Mouse (Mus musculus) MN1 (cell line): ENCODE measurements around the gene Gm49318.

Experiments used
- DNase-seq: peaks from one replicate; pipeline ENCODE4 v3.0.0-alpha.2; 2016; ENCODE audit warnings: low spot score

The Gm49318 gene

DNA sequence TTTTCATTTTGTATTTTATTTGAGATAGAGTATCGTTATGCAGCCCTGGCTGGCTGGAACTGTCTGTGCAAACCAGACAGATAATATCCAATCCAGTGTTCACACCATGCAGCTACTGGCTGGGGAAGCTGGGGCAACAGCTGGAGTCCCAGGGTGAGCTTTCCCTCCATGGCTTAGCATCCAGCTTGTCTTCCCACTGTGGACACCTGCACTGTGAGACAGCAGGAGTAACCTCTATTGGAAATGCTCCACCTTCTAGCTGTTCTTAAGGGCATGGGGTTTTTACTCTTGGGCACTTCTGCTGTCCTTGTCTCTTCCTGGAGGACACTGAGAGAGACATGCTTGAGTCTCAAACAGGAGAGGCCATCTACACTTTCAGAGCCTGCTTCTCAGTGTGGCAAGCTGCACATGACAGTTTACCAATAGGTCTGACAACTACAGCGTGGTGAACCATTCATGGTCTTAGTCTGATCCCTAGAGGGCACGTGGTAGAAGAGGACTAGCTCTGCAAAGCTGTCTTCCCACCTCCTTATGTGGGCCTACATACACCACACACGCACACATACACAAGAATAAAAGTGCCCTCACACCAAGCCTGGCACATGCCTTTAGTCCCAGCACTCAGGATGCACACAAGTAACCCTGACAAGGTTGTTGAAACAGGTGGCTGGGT, 1.0 kb downstream of the Gm49318 start:
- no peak for DNase-seq

DNA sequence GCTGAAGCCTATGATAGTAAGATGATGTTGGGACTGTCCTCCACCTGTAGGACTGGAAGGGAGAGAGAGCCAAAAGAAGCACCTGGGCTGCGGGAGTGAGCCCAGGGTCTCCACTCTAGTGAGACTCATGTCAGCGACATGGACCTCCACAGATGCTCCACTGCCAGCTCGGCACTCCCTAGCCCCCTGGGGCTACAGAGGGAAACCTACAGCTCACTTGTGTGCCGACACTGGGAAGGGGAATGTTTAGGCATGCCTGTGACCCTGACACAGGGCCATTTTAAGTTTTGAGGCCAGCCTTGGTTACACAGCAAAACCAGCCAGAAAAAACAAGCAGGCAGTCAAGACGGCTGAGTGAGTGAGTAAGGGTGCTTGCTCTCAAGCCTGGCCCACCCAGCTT, 3.9 kb downstream of the Gm49318 start:
- no peak for DNase-seq

GRCm38 (mm10) chr9:22066433-22066832, 4.6 kb downstream of the Gm49318 start:
- DNase-seq, result peak; percentile 39

- DNase-seq, result no peak
Observed at GRCm38 (mm10) chr9:22065642-22066041, 5.4 kb downstream of the Gm49318 start.

DNA sequence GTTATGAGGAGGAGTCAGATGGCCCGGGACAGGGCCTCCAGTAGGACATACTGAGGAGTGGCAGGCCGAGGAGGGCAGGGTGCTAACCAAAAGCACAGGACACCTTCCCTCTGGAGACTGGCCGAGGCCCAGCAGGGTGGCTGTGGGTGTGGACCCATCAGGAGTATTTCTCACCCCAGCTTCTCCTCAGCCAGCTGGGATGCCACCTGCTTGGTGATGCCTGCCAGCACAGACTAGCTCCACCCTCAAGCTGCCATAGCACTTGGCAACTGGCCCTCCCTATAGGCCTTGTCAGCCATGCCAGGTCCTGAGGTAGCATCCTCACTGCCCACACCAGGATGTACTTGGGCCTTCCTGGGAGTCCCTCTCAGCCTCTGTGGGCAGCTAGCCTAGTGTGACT, 6.7 kb downstream of the Gm49318 start:
- DNase-seq, result no peak

DNA sequence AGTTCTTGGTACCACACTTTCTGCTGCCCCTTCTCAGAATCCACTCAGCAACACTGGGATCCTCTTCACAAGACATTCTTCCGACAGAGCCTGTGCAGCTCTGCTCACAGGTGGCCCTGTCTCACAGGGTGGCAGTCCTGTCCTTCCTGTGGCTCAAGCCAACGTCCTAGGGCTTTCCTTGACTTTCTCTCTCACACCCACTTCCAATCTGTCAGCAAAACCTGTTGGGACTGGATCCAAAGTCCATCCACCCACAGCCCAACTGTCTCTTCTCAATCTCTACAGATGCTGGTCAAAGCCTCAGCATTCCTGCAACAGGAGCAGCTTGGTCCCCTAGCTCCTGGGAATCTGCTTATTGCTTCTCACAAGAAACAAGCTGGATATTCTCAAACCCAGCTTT, 9.7 kb downstream of the Gm49318 start:
- DNase-seq, result no peak

DNA sequence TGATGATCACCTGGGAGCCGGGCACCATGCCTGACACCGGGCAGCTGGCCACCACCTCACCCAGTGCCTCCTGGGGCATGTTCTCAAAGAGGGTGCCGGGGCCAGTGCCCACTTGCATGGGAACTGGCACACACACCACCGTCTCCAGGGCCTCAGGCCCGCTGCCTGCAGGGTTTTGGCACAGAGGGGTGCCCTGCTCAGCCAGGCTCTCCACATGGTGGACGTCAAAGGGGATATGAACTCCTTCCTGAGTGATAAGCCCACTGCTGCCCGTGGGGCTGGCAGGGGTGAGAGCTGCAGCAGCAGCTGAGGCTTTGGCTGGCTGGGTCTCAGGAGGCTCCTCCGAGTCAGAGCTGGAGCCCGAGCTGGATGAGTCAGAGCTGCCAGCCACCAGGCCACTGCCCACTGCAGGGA, 13.0 kb downstream of the Gm49318 start:
- peak; percentile 60 for DNase-seq

DNA sequence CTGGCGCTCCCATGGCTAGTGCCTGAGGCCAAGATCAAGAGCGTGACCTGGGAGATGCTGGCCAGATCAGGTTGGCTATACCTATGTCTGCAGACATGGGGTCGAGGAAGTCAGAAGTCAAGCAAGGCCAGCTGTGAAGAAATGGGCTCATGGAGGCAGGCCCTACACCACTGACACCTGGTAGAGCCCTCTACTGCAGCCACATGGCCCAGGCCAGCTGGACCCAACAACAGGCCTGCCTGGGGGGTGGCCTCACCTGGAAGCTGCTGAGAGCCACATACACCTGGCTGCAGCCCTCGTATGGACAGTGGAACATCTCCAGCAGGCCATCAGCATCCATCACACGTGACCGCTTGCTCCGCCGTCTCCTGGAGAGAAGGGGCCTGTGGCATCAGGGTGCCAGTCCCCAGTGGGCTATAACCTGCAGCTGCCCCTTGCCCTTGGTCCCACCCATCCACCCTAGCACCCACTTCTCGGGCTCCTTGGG, 14.0 kb downstream of the Gm49318 start:
- no peak for DNase-seq

DNA sequence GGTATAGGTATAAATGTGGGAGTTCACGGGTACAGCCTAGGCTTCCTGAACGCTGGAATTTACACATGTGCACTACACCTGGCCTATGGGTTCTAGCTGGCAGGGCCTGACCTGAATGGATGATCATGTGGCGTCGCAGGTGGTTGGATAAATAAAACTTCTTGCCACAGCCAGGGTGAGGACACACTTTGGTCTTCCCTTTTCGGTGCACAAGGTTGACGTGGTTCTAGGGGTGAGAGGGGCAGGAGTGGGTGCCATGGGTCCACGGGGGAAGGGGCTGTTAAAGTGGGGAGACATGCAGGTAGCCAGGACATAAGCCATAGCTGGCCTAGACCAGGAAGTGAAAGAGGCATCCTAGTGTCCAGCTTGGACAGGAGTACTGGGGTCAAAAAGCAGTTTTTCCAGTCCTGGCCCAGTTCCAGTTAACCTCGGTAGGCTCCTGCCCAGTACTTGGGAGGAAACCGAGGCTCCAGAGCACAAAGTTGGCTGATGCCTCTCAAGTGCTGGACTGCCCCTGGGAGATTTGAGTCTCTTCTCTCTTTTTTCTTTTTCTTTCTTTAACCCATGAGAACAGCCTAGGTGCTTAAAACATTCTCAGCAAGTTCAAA, 14.7 kb downstream of the Gm49318 start:
- no peak for DNase-seq

DNA sequence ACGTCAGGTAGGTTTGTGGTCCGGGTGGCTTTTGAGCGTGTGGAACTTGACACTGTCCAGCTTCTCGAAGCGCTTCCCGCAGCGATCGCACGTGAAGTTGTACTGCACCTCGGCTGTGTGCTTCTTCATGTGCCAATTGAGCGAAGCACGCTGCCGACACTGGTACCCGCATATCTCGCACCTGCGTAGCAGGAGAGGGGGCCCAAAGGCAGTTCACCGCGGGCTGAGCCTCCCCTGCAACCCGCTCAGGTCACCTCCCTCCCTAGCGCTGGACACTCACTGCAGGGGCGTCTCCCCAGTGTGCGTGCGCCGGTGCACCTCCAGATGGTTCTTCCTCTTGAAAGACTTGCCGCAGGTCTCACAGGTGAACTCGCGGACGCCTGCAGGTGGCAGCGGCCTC, 15.3 kb downstream of the Gm49318 start:
- no peak for DNase-seq

- DNase-seq, result peak; percentile 83
Observed at GRCm38 (mm10) chr9:22054411-22055076, 16.5 kb downstream of the Gm49318 start.

DNA sequence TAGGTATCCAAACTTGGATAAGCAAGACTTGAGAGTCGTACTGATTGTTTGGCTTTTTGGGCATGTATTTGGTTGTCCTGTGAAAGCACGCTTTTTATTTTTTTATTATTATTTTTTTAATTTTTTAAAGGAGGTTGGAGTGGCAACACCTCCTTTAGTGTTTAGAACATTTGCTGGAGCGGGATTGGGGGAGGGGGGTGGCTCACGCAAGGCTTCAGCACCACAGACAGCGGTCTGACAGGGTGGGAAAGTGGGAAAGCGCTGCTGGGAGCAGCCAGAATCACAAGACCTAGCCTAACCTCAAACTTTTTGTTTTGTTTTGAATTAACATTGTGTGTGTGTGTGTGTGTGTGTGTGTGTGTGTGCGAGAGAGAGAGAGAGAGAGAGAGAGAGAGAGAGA, 17.4 kb downstream of the Gm49318 start:
- DNase-seq, result no peak

GRCm38 (mm10) chr9:22051958-22052254, 19.2 kb downstream of the Gm49318 start, which contains the start of gene Elavl3:
Elavl3 (minus strand) TSS chr9:22052023.
- peak; percentile 75 for DNase-seq

DNA sequence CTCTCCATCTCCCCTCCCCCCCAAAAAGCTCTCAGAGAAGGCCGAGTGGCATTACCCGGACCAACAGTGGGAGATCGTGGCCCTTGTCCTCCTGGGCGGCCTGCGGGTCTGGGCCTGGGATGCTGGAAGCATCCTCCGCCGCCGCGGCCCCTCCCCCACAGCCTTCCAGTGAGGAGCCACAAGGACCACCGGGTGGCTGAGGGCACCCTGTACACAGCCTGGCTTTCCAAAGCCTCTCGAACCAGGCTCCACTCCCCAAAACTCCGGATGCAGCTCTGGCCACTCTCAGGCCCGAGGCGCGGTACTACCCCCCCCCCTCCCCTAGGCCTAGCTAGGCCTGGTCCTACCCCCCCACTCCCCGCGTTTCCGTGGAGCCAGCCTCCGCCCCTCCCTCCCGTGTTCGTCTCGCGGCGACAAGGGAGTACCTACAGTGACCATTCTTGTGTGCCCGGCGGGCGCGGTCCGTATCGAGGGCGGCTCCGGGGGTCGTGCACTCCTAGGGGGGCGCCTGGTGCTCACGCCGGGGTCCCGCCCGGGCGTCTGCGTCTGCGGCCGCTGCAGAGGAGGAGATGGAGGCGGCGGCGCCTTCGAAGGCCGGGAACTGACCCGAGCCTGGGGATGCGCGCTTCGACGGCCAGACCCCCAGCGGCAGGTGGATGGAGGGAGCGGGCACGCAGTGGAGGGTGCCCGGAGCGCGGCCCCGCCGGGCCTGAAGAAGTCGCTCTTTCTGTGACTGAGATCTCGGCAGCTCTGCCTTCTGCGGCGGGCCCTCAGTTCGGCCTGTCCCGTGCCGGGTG, 19.7 kb downstream of the Gm49318 start:
- peak; percentile 40 for DNase-seq

- peak; percentile 64 for DNase-seq
Observed at GRCm38 (mm10) chr9:22050351-22050889, 20.6 kb downstream of the Gm49318 start.

DNA sequence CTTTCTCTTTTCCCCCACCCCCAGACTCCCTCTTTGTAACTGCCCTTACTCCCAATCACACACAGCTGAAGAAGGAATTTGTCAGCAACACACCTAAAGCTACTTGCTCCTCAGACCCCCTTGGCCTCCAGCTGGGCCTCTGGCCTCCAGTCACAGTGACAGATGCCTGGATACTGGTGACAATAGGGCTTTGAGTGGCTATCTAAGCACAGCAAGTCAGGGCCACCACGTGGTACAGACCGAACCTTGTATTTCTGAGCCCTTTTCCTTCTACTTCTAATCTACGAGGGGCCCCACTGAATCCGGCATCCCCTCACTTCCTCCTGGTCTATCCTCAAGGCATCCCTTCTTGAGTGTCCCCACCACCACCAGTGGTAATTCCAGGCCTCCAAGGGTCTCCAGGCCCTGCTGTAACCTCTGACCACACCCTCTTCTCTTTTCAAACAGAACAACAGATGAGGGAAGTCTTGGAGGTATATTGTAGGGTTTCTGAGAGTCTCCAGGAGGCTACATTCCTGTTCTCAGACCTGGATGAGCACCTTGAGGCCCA, 21.3 kb downstream of the Gm49318 start:
- DNase-seq, result no peak

DNA sequence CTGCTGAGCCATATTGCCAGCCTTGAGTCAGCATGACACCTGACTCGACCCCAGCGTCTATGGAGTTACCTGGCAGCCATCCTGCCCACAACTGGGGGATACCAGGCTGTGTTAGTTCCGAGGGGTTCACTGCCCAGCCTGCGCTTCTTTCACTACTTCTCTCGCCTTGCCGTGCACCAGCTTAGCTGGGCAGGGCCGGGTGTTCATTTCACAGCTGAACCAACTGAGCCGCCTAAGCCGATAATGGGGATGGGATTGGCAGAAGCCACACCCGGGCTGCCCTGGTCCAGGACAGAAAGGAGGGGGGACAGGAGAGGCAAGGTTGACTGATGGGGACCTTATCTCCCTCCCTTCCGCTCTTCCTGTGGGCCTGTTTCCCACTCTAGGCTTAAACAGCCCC, 21.7 kb downstream of the Gm49318 start:
- no peak for DNase-seq

GRCm38 (mm10) chr9:22047329-22047728, 23.7 kb downstream of the Gm49318 start:
- DNase-seq, result no peak

DNA sequence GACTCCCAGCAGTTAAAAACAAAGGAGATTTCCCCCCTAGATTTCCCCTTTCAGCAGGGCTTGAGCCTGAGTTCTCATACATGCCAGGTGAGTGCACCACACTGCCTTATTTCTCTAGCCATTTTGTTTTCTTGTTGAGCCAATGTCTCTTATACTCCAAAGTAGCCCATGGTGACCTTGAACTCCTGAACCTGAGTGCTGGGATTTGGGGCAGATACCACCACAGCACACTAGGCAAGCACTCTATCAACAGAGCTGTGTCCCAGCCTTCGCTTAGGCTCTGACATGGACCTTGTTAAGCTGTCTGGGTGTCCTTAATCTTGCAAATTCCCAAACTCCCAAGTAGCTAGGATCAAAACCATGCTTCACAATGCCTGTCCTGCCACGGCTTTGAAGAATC, 29.2 kb downstream of the Gm49318 start:
- no peak for DNase-seq

DNA sequence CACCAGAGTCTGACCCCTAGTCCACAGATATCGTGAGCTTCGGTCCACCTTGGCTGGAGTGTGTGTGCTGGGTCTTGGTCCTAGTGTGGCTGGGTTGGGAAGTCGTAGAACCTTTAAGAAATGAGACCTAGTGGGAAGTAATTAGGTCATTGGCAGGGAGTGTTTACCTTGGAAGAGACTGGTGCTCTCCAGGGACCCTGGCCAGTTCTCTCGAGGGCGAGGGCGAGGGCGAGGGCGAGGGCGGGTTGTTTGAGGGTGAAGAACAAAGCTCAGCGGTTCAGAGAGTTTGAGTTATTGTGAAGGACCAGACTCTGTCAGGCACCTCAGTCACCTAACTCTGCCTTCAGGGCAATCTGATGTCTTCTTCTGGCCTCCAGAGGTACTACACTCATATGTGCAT, 33.2 kb downstream of the Gm49318 start:
- DNase-seq, result no peak

GRCm38 (mm10) chr9:22035300-22036044, 35.6 kb downstream of the Gm49318 start:
- no peak for DNase-seq
